Mouse (Mus musculus): ENCODE data around the gene Olfr617. TPM values are rescaled to one million over a fixed set of nuclear protein-coding genes. Genes with fewer than 3 reads are reported as not detected.
"Not testable (repeated sequence)": the region's sequence is repeated elsewhere in the genome, so short reads cannot be mapped to it uniquely, and the experiment has no call there.

Olfr617 gene
- polyA plus RNA-seq (2015; fragmentation: Nextera tagmentation; extraction: Ambion mirVana): not detected in 2 replicates

DNA sequence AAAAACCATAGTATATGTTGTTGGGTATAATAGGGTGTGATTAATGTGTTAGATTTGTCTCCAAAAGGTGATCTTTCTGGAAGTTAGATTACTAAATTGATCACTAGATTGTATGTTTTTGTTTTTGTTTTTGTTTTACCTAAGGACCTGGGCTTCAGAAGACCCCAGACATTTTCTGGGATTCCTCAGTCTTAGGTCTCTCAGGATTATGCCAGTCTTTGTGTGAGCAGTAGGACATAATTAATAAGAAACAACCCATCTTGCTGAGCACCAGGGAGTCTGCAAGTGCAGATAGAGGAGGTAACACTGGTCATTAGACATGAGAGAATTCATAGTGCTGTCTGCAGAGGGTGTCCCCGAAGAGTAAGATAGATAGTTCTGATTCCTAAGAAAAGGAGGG is at the start of gene Olfr617:
Gene Olfr617 (plus strand): TSS at position 301 of the 400 bp plus-strand sequence.
- WGBS: 84% methylated on average over 1 of the region's 1 CpGs
- H3K4me1 ChIP-seq: no peaks in the 10 kb centered on the region
- no peak within 1 kb of the TSS for H3K4me3 ChIP-seq
- no peak within 1 kb of the TSS for H3K4me2 ChIP-seq
- no peaks in the 10 kb centered on the region for H3K36me3 ChIP-seq
- no peak for ATAC-seq (ENCODE audit: insufficient number of reproducible peaks, insufficient read depth, low FRiP score, low TSS enrichment, low read depth)
- H3K9ac ChIP-seq: no peak within 1 kb of the TSS
- H3K9me3 ChIP-seq: no peaks in the 10 kb centered on the region
- H3K27ac ChIP-seq: no peak within 1 kb of the TSS
- H3K27me3 ChIP-seq: no peaks in the 10 kb centered on the region

DNA sequence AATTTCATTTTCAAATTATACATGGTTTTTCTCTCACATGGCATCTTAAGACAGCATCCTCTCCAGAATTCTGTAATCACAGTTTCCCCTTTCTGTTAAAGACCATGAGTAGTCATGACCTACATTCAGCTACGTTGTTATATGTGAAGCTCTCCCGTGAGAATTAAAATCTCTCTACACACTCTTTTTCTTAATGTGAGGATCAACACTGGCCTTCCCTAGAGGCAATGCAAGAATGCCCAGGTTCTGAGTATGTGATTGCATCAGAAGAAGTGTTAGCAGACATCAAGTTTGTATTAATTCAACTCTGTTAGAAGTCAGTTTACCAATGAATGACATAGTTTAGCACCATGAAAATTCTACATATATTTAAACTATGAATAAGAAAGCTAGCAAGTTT is 30.2 kb upstream of the Olfr617 start, which contains the start of gene Olfr612:
Gene Olfr612 (minus strand): TSS at position 101 of the 400 bp plus-strand sequence.
- not testable (repeated sequence) for H3K4me2 ChIP-seq; H3K27ac ChIP-seq; H3K36me3 ChIP-seq; H3K4me3 ChIP-seq; ATAC-seq (ENCODE audit: insufficient number of reproducible peaks, insufficient read depth, low FRiP score, low TSS enrichment, low read depth); H3K9me3 ChIP-seq; H3K4me1 ChIP-seq; H3K9ac ChIP-seq; H3K27me3 ChIP-seq
- WGBS: 81% methylated on average over 2 of the region's 2 CpGs

DNA sequence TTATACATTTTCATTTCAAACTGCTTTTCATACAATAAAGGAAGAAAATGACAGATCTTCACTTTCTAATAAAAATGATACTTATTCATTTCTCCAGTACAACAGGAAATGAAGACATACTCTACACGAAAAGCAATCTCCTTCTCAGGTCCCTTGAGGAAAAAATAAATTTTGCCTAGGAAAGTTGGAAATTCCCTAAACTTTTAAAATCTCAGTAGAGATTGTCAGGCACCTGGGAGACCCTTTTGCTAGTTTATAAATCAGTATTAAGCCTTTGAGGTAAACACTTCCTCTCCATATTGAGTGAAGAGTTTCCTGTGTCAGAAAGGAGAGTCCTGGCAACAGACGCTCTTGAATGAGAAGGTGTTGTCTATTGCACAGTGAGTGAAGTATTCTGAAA is 25.1 kb upstream of the Olfr617 start, which contains the start of gene Olfr613:
Gene Olfr613 (plus strand): TSS at position 301 of the 400 bp plus-strand sequence.
- H3K4me2 ChIP-seq: no peak within 1 kb of the TSS
- no peak within 1 kb of the TSS for H3K9ac ChIP-seq
- 70% methylated on average over 2 of the region's 2 CpGs for WGBS
- no peaks in the 10 kb centered on the region for H3K9me3 ChIP-seq
- no peak for ATAC-seq (ENCODE audit: insufficient number of reproducible peaks, insufficient read depth, low FRiP score, low TSS enrichment, low read depth)
- H3K27ac ChIP-seq: no peak within 1 kb of the TSS
- no peaks in the 10 kb centered on the region for H3K4me1 ChIP-seq
- no peaks in the 10 kb centered on the region for H3K36me3 ChIP-seq
- no peaks in the 10 kb centered on the region for H3K27me3 ChIP-seq
- no peak within 1 kb of the TSS for H3K4me3 ChIP-seq

DNA sequence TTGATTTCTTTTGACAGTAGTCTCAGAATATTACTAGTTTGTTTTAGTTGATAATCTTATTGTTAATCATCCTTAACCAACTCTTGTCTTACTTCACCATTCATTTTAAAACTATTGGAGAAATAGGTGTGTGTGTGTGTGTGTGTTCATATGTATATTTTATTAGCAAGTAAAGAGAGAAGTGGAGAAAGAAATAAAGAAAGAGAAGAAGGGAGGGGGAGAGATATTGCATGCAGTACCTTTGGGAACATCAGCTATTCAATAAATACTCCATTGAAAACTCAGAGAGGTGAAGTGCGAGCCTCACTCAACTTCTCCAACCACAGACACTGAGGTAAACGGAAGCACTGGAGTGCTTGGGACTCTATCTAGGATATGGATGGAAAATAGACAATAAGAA is 17.1 kb upstream of the Olfr617 start, which contains the start of gene Olfr615:
Gene Olfr615 (plus strand): TSS at position 301 of the 400 bp plus-strand sequence.
- 78% methylated on average over 2 of the region's 2 CpGs for WGBS
- no peak for ATAC-seq (ENCODE audit: insufficient number of reproducible peaks, insufficient read depth, low FRiP score, low TSS enrichment, low read depth)
- Histone ChIP-seq H3K27ac (no peak within 1 kb of the TSS), H3K4me3 (no peak within 1 kb of the TSS), H3K9ac (no peak within 1 kb of the TSS), H3K36me3 (no peaks in the 10 kb centered on the region), H3K4me1 (no peaks in the 10 kb centered on the region), H3K4me2 (no peak within 1 kb of the TSS), H3K9me3 (no peaks in the 10 kb centered on the region), H3K27me3 (no peaks in the 10 kb centered on the region)

DNA sequence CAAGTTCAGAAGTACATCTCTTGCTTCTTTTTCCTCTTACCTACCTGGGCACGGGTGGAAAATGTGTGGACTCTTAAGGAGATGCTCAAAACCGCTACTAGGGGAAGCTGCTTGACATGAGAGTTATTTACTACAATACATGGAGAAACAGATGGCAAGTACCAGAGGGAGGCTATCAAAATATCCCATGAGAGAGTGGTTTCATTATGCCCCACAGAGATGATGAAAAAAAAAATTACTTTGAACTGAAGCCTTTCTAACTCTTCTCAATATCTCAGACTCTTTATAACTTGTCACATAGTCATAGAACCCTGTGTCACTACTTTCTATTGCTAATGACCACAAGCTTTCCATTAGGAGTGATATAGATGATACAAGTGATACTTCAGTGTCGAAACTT is 3.8 kb upstream of the Olfr617 start, which contains the start of gene Olfr616:
Gene Olfr616 (minus strand): TSS at position 101 of the 400 bp plus-strand sequence.
- WGBS: 83% methylated on average over 3 of the region's 3 CpGs
- H3K4me3 ChIP-seq: no peak within 1 kb of the TSS
- H3K36me3 ChIP-seq: no peaks in the 10 kb centered on the region
- no peak within 1 kb of the TSS for H3K27ac ChIP-seq
- H3K9me3 ChIP-seq: no peaks in the 10 kb centered on the region
- ATAC-seq (ENCODE audit: insufficient number of reproducible peaks, insufficient read depth, low FRiP score, low TSS enrichment, low read depth): no peak
- H3K4me2 ChIP-seq: no peak within 1 kb of the TSS
- H3K4me1 ChIP-seq: no peaks in the 10 kb centered on the region
- H3K27me3 ChIP-seq: no peaks in the 10 kb centered on the region
- H3K9ac ChIP-seq: no peak within 1 kb of the TSS

DNA sequence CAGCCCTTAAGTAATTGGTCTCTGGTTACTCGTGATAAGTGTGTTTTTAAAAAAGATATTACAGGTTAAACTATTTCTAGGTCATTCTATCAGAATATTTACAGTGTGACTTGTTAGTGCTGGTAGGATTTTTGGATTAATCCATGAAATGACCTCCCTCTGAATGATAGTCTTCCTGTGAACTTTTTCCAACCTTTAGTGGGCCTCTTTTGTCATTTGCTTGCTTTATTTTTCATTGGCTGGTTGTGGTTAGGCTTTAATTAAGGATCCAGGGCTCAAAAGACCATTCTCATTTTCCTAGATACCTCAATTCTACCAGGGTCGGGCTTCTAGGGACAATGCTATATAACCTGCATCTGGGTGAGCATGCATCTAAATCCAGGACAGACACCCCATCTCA is 16.9 kb downstream of the Olfr617 start, which contains the start of gene Olfr618:
Gene Olfr618 (plus strand): TSS at position 301 of the 400 bp plus-strand sequence.
- Histone ChIP-seq H3K4me2 (no peak within 1 kb of the TSS), H3K36me3 (no peaks in the 10 kb centered on the region), H3K27me3 (no peaks in the 10 kb centered on the region), H3K9me3 (no peaks in the 10 kb centered on the region), H3K27ac (no peak within 1 kb of the TSS), H3K9ac (no peak within 1 kb of the TSS), H3K4me1 (no peaks in the 10 kb centered on the region), H3K4me3 (no peak within 1 kb of the TSS)
- WGBS: 55% methylated on average over 2 of the region's 2 CpGs
- ATAC-seq (ENCODE audit: insufficient number of reproducible peaks, insufficient read depth, low FRiP score, low TSS enrichment, low read depth): no peak

DNA sequence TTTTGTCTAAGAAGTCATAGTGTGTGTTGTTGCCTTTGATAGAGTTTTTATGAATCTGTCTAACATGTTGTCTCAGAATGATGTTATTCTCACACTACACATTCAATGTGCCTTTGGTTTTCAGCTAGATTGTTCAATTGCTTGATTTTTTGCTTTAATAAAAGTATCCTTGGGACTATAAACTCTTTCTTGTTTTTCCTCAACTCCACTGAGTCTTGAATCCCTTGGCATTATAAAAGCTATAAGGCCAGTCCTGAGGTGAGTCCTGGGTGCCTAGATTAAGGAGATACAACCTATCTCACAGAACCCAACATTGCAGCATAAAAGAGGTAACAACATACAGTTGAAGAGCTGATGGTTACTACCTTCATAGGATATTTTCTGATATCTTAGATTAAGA is 27.4 kb downstream of the Olfr617 start, which contains the start of gene Olfr619:
Gene Olfr619 (plus strand): TSS at position 301 of the 400 bp plus-strand sequence.
- Histone ChIP-seq H3K4me2 (no peak within 1 kb of the TSS), H3K4me3 (no peak within 1 kb of the TSS), H3K9me3 (no peaks in the 10 kb centered on the region), H3K4me1 (no peaks in the 10 kb centered on the region), H3K27me3 (no peaks in the 10 kb centered on the region), H3K36me3 (no peaks in the 10 kb centered on the region), H3K9ac (no peak within 1 kb of the TSS), H3K27ac (no peak within 1 kb of the TSS)
- no peak for ATAC-seq (ENCODE audit: insufficient number of reproducible peaks, insufficient read depth, low FRiP score, low TSS enrichment, low read depth)

DNA sequence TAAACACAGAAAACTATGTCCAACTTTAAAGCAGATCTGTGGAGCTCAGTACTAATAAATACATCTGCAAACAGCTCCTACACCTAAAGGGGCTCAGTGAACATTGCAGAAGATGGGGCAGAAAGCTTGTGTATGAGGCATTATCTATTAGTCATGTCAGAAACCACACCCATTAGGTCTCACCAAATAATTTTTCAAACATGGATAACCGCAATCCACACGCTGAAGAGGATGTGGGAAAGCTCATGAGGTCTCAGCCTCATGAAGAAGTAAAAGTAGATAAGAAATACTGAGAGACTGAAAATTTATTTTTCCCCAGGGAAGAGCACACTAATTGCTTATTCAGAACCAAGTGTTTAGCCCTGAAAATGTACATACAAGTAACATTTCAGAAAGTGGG is 34.6 kb downstream of the Olfr617 start:
- 86% methylated on average over 2 of the region's 2 CpGs for WGBS
- Histone ChIP-seq H3K27ac (no peak overlapping the region), H3K4me2 (no peak overlapping the region), H3K9ac (no peak overlapping the region), H3K36me3 (no peaks in the 10 kb centered on the region), H3K4me1 (no peaks in the 10 kb centered on the region), H3K9me3 (no peaks in the 10 kb centered on the region), H3K4me3 (no peak overlapping the region), H3K27me3 (no peaks in the 10 kb centered on the region)
- ATAC-seq (ENCODE audit: insufficient number of reproducible peaks, insufficient read depth, low FRiP score, low TSS enrichment, low read depth): no peak

DNA sequence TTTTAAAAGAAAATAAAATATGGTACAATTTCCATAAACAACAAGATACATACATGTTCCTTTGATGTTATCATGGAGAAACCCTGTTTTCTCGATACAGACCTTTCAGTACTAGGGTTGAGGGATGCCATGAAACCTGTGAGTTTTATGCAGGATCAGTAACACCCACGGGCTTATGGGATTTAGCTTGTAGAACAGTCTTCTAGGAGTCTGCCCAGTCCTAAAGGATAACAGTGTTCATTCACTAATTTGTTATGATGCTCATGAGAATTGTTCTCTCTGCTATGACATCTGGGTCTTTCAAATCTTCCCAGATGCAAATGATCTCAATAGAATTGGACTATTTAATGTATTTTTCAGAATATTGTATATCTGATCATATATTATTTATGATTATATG is 39.6 kb downstream of the Olfr617 start, which contains the start of gene Olfr620:
Gene Olfr620 (minus strand): TSS at position 101 of the 400 bp plus-strand sequence.
- no peak for ATAC-seq (ENCODE audit: insufficient number of reproducible peaks, insufficient read depth, low FRiP score, low TSS enrichment, low read depth)
- Histone ChIP-seq H3K36me3 (no peaks in the 10 kb centered on the region), H3K4me2 (no peak within 1 kb of the TSS), H3K9ac (no peak within 1 kb of the TSS), H3K27ac (no peak within 1 kb of the TSS), H3K4me3 (no peak within 1 kb of the TSS), H3K9me3 (no peaks in the 10 kb centered on the region), H3K4me1 (no peaks in the 10 kb centered on the region), H3K27me3 (no peaks in the 10 kb centered on the region)
- WGBS: 74% methylated on average over 2 of the region's 2 CpGs

Small RNA genes lying within 50 kb of the gene (microRNA-seq; reads per million reads assigned to microRNA genes)
- gene Gm26506: not detected

Other genes starting within 250 kb of the Olfr617 start
- gene Olfr598, start 249.5 kb upstream of the Olfr617 start, polyA plus RNA-seq (2015; fragmentation: Nextera tagmentation; extraction: Ambion mirVana): not detected in 2 replicates
- not detected in 2 replicates for gene Olfr599, start 237.1 kb upstream of the Olfr617 start, polyA plus RNA-seq (2015; fragmentation: Nextera tagmentation; extraction: Ambion mirVana)
- gene Olfr600, start 223.4 kb upstream of the Olfr617 start, polyA plus RNA-seq (2015; fragmentation: Nextera tagmentation; extraction: Ambion mirVana): not detected in 2 replicates
- gene Olfr601, start 210.4 kb upstream of the Olfr617 start, polyA plus RNA-seq (2015; fragmentation: Nextera tagmentation; extraction: Ambion mirVana): not detected in 2 replicates
- gene Olfr603, start 186.9 kb upstream of the Olfr617 start, polyA plus RNA-seq (2015; fragmentation: Nextera tagmentation; extraction: Ambion mirVana): not detected in 2 replicates
- gene Usp17lc, start 158.0 kb upstream of the Olfr617 start, polyA plus RNA-seq (2015; fragmentation: Nextera tagmentation; extraction: Ambion mirVana): not detected in 2 replicates
- gene Olfr605, start 127.6 kb upstream of the Olfr617 start, polyA plus RNA-seq (2015; fragmentation: Nextera tagmentation; extraction: Ambion mirVana): not detected in 2 replicates
- not detected in 2 replicates for gene Olfr606, start 124.0 kb upstream of the Olfr617 start, polyA plus RNA-seq (2015; fragmentation: Nextera tagmentation; extraction: Ambion mirVana)
- gene Olfr607, start 108.9 kb upstream of the Olfr617 start, polyA plus RNA-seq (2015; fragmentation: Nextera tagmentation; extraction: Ambion mirVana): not detected in 2 replicates
- not detected in 2 replicates for gene Olfr608, start 103.2 kb upstream of the Olfr617 start, polyA plus RNA-seq (2015; fragmentation: Nextera tagmentation; extraction: Ambion mirVana)
- gene Olfr609, start 75.0 kb upstream of the Olfr617 start, polyA plus RNA-seq (2015; fragmentation: Nextera tagmentation; extraction: Ambion mirVana): not detected in 2 replicates
- gene Olfr610, start 60.9 kb upstream of the Olfr617 start, polyA plus RNA-seq (2015; fragmentation: Nextera tagmentation; extraction: Ambion mirVana): not detected in 2 replicates
- gene Olfr611, start 52.2 kb upstream of the Olfr617 start, polyA plus RNA-seq (2015; fragmentation: Nextera tagmentation; extraction: Ambion mirVana): not detected in 2 replicates
- gene Olfr612, start 30.3 kb upstream of the Olfr617 start, polyA plus RNA-seq (2015; fragmentation: Nextera tagmentation; extraction: Ambion mirVana): not detected in 2 replicates
- not detected in 2 replicates for gene Olfr613, start 25.0 kb upstream of the Olfr617 start, polyA plus RNA-seq (2015; fragmentation: Nextera tagmentation; extraction: Ambion mirVana)
- gene Olfr615, start 17.0 kb upstream of the Olfr617 start, polyA plus RNA-seq (2015; fragmentation: Nextera tagmentation; extraction: Ambion mirVana): not detected in 2 replicates
- gene Olfr616, start 3.9 kb upstream of the Olfr617 start, polyA plus RNA-seq (2015; fragmentation: Nextera tagmentation; extraction: Ambion mirVana): not detected in 2 replicates
- not detected in 2 replicates for gene Olfr618, start 17.0 kb downstream of the Olfr617 start, polyA plus RNA-seq (2015; fragmentation: Nextera tagmentation; extraction: Ambion mirVana)
- not detected in 2 replicates for gene Olfr619, start 27.5 kb downstream of the Olfr617 start, polyA plus RNA-seq (2015; fragmentation: Nextera tagmentation; extraction: Ambion mirVana)
- gene Olfr620, start 39.5 kb downstream of the Olfr617 start, polyA plus RNA-seq (2015; fragmentation: Nextera tagmentation; extraction: Ambion mirVana): not detected in 2 replicates
- gene Olfr622, start 69.6 kb downstream of the Olfr617 start, polyA plus RNA-seq (2015; fragmentation: Nextera tagmentation; extraction: Ambion mirVana): 0.18 and 0.22 TPM in 2 replicates
- not detected in 2 replicates for gene Olfr623, start 90.6 kb downstream of the Olfr617 start, polyA plus RNA-seq (2015; fragmentation: Nextera tagmentation; extraction: Ambion mirVana)
- 0.07 and 0.08 TPM in 2 replicates for gene Olfr624, start 98.1 kb downstream of the Olfr617 start, polyA plus RNA-seq (2015; fragmentation: Nextera tagmentation; extraction: Ambion mirVana)
- not detected in 2 replicates for gene Olfr625-ps1, start 109.7 kb downstream of the Olfr617 start, polyA plus RNA-seq (2015; fragmentation: Nextera tagmentation; extraction: Ambion mirVana)
- gene Olfr243, start 141.6 kb downstream of the Olfr617 start, polyA plus RNA-seq (2015; fragmentation: Nextera tagmentation; extraction: Ambion mirVana): not detected in 2 replicates
- gene Olfr628, start 157.3 kb downstream of the Olfr617 start, polyA plus RNA-seq (2015; fragmentation: Nextera tagmentation; extraction: Ambion mirVana): not detected in 2 replicates
- gene Olfr629, start 171.9 kb downstream of the Olfr617 start, polyA plus RNA-seq (2015; fragmentation: Nextera tagmentation; extraction: Ambion mirVana): not detected in 2 replicates
- gene Olfr630, start 184.3 kb downstream of the Olfr617 start, polyA plus RNA-seq (2015; fragmentation: Nextera tagmentation; extraction: Ambion mirVana): not detected in 2 replicates
- gene Olfr69, start 198.5 kb downstream of the Olfr617 start, polyA plus RNA-seq (2015; fragmentation: Nextera tagmentation; extraction: Ambion mirVana): not detected in 2 replicates
- gene Olfr68, start 206.6 kb downstream of the Olfr617 start, polyA plus RNA-seq (2015; fragmentation: Nextera tagmentation; extraction: Ambion mirVana): not detected in 2 replicates
- gene Olfr67, start 218.8 kb downstream of the Olfr617 start, polyA plus RNA-seq (2015; fragmentation: Nextera tagmentation; extraction: Ambion mirVana): not detected in 2 replicates
- 1,311 and 2,074 TPM in 2 replicates for gene Hbb-bt, start 240.9 kb downstream of the Olfr617 start, polyA plus RNA-seq (2015; fragmentation: Nextera tagmentation; extraction: Ambion mirVana)

All from embryonic facial prominence, embryonic 13.5 days (tissue).